Mouse (Mus musculus) CH12.LX (cell line): ENCODE data around the gene Cds1.

Experiments used
- CHD2 ChIP-seq: IDR thresholded peaks from 2 replicates; pipeline ENCODE4 v1.6.1; 2011; ENCODE audit warnings: low read length, improper control_type of control experiment
- ELF1 ChIP-seq: IDR thresholded peaks from 2 replicates; pipeline ENCODE4 v1.6.1; 2014; ENCODE audit warnings: low read depth, mild to moderate bottlenecking, inconsistent platforms, low read length, improper control_type of control experiment
- EP300 ChIP-seq: IDR thresholded peaks from 2 replicates; pipeline ENCODE4 v1.6.1; 2011; ENCODE audit warnings: low read length, improper control_type of control experiment
- HCFC1 ChIP-seq: IDR thresholded peaks from 2 replicates; pipeline ENCODE4 v1.6.1; 2012; ENCODE audit warnings: low read depth, mild to moderate bottlenecking, inconsistent platforms, low read length, improper control_type of control experiment
- MAX ChIP-seq: IDR thresholded peaks from 2 replicates; pipeline ENCODE4 v1.6.1; 2011; ENCODE audit warnings: low read length, improper control_type of control experiment
- NRF1 ChIP-seq: IDR thresholded peaks from 2 replicates; pipeline ENCODE4 v1.6.1; 2014; ENCODE audit warnings: low read depth, mild to moderate bottlenecking, inconsistent platforms, low read length, improper control_type of control experiment, moderate library complexity
- POLR2A ChIP-seq: IDR thresholded peaks from 2 replicates; pipeline ENCODE4 v1.6.1; 2011; ENCODE audit warnings: low read depth, mild to moderate bottlenecking, improper control_type of control experiment, low read length
- TCF12 ChIP-seq: IDR thresholded peaks from 2 replicates; pipeline ENCODE4 v1.6.1; 2014; ENCODE audit warnings: low read depth, mild to moderate bottlenecking, inconsistent platforms, low read length, improper control_type of control experiment
- USF1 ChIP-seq: IDR thresholded peaks from 2 replicates; pipeline ENCODE4 v1.6.1; 2014; ENCODE audit warnings: low read depth, mild to moderate bottlenecking, inconsistent platforms, low read length, improper control_type of control experiment
- ZMIZ1 ChIP-seq: IDR thresholded peaks from 2 replicates; pipeline ENCODE4 v1.6.1; 2012; ENCODE audit warnings: low read depth, mild to moderate bottlenecking, inconsistent platforms, low read length, improper control_type of control experiment

DNA sequence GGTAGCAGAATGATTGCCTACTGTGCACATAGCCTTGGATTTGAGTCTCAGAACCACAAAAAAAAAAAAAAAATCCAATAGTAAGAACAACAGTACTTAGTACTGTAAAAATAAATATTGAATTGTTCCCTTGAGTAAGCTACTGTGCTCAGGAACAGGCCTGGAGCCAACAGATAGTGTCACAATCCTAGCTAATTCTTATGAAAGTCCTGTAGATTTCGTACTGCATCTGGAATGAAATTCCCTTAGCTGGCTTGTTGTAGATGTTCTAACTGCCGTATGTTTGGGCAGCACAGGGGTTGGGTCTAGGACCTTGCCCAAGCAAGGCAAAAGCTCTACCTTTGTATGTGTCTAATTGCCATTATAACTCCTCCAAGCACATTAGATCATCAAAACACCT is 22.9 kb upstream of the Cds1 start:
- TF ChIP-seq ZMIZ1, result no peak
- no peak for TF ChIP-seq TCF12
- TF ChIP-seq NRF1, result no peak
- no peak for TF ChIP-seq MAX
- TF ChIP-seq EP300, result no peak
- no peak for TF ChIP-seq ELF1
- TF ChIP-seq CHD2, result no peak
- no peak for TF ChIP-seq HCFC1
- no peak for TF ChIP-seq USF1
- no peak for TF ChIP-seq POLR2A
